Mouse (Mus musculus): ENCODE measurements around the gene Pepd.

Pepd gene

DNA sequence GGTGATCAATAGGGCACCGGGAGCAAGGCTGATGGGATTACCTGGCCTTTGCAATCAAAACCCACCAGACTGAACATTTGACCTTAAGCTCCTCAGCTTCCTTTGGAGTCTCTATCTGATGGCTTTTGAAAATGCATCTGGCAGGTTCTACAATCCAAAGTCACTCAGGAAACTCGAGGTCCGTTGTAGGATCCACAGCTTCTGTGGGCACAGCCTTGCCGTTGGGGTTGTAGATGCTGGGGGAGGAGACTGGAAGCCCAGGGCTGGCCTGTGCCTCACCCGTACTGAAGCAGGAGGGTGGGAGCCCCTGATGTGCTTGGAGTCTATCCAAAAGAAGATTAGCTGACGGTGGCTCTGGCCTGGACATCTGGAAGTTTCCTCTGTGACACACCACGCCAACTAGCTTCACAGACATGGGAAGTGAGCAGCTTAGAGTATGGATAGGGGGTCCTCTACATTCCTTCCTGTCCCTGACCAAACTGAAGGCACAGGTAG, 18.1 kb downstream of the Pepd start:
- in situ Hi-C loops (cut with MboI, MseI): loop anchor here (10.0 kb wide), 1 partner anchor 484 kb away; no protein-coding TSS in a partner anchor

DNA sequence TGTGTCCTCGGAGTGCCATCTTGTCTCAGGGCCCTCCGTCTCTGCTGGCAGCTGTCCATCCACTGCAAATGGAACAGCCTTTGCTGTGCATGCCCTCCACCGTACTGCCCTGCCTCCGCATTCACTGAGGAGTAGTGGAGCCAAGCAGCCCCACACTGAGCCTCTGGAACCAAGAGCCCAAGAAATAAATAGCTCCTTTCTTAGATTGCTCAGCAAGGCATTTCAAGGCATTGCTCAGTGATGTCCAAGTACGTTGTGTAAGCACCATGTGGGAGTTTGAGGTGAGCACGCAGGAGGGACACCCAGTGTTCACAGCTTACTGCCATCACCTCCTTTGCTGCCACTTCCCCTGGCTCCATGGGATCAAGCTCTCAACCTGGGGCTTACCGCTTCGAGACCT, 20.5 kb downstream of the Pepd start:
- in situ Hi-C loops (cut with MboI, MseI): loop anchor here (10.0 kb wide), 1 partner anchor 482 kb away; no protein-coding TSS in a partner anchor

DNA sequence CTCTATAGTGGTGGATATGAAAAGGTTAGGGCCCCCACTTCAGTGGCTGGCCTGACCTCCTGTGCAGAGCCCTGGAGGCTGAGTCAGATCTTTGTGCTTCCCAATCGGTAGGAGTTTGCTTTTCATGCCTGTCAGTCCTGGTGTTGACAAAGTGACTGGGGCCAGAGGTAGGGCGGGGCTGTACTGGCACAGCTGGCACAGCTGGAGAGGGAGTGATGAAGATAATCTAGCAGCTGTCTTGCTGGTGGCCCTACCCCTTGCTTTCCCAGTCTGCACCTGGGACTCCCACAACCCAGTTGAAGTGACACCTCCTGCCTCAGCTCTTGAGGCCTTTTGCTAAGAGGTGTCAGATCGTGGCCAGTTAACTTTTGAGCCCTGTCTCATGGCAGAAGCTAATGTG, 21.0 kb downstream of the Pepd start:
- in situ Hi-C loops (cut with MboI, MseI): loop anchor here (10.0 kb wide), 1 partner anchor 482 kb away; no protein-coding TSS in a partner anchor

DNA sequence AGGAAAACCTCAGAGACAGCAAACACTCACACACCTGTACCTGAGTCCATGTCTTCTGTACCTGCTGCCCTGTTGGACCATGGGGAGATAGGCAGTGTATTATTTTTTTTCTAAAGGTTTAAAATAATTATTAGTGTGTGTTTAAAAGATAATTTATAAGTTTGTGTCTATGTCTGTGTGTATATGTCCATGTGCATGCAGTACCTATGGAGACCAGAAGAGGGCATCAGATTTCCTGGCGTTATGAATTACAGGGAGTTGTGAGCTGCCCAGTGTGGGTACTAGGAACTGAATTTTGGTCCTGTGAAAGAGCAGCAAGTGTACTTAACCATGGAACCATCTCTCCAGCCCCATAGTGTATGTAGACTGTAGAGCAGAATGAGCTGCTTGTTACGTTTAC, 24.2 kb downstream of the Pepd start:
- in situ Hi-C loops (cut with MboI, MseI): loop anchor here (10.0 kb wide), 1 partner anchor 478 kb away; no protein-coding TSS in a partner anchor

DNA sequence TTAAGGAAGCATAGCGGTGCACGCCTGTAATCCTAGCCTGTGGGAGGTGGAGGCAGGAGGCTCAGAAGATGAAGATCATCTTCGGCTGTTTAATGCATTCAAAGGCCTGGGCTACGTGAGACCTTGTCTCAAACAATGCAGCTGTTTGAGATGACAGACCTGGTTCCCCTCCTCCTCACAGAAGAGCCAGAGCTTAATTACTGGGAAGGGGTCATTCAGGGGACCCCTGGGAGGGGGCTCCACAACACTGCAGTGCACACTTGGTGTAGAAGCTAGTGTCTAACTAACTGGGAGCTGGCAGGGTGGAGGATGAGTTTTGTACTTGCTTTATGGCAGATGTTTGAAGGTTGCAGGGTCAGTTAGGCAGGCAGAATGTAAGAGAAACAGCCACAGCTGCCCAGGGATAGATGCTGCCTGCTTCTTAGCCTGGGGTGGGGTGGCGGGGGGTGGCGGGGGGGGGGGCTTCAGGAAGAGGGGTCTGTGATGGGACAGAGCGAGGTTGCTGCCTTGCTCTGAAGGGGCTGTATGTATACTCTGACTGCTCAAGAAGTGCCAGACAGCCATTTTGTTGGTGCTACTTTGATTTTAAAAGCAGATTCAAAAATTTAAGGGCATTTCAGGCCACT, 26.6 kb downstream of the Pepd start:
- in situ Hi-C loops (cut with MboI, MseI): loop anchor here (10.0 kb wide), 1 partner anchor 476 kb away; no protein-coding TSS in a partner anchor

DNA sequence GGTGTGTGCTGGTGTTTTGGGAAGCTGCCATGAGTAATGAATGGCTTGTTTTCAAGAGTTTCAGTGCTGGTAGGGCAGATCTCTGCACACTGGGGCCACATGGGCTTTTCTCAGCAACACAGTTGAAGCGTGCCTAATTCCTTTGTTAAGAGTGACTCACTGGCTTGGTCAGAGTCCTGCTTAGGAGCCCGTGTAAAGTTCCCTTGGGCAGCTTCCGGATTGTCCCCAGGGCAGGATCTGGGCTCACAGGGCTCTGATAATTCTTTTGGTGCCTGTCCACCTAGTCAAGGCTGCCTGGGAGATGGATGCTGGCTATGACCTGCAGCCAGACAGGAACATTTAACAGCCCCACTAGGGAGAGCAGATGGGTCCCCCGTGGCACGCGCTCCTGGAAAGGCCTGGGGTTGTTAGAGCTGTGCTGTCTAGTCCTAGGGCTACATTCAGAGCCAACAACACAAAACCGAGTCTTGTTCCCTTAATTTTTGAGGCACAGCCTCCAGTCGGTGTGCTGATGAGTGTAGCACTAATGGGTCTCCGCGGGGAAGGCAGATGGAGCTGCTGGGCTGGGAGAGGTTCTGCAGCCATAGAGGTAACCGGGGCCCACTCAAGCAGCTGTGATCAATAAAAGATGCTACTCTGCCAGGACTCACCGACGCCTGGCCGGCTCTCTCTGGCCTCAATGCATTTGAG, 27.2 kb downstream of the Pepd start:
- in situ Hi-C loops (cut with MboI, MseI): loop anchor here (10.0 kb wide), 1 partner anchor 475 kb away; no protein-coding TSS in a partner anchor

DNA sequence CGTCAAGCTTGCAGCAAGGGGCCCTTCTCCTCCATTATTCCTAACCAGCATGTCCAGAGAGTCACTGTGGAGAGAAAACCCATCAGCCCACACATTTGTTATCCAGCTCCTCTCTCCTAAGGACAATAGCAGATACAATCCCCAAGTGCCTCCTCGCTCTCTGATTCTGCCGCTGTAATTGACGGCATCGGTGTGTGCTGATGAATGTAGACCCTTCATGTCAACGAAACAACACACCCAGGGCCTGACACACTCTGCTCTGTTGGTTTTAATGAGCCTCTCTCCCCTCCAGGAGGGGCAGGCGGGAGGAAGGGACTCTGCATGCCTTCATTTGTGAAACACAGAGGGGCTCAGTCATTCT, 27.8 kb downstream of the Pepd start:
- in situ Hi-C loops (cut with MboI, MseI): loop anchor here (10.0 kb wide), 1 partner anchor 475 kb away; no protein-coding TSS in a partner anchor

DNA sequence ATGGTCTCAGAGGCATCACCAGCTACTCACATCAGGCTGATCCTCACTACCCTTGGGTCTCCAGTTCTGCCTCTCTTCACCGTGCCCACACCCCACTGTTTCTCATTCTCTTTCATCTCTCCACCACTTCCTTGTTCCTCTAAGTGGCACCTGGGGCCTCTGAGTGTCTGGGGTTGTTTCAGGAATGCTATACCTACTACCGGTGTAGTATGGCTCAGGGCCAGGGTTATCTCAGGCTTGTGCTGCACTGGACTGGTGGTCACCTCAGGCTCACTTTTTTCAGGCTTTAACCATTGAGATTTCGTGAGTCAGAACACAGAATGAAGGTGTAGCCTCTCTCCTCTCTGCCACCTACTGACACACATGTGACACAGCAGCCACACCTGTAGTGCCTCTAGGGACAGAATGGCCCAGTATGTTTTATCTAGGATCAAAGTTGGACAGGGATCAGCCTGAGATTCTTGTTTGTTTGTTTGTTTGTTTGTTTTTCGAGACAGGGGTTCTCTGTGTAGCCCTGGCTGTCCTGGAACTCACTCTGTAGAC, 31.5 kb downstream of the Pepd start:
- in situ Hi-C loops (cut with MboI, MseI): no loop called here

DNA sequence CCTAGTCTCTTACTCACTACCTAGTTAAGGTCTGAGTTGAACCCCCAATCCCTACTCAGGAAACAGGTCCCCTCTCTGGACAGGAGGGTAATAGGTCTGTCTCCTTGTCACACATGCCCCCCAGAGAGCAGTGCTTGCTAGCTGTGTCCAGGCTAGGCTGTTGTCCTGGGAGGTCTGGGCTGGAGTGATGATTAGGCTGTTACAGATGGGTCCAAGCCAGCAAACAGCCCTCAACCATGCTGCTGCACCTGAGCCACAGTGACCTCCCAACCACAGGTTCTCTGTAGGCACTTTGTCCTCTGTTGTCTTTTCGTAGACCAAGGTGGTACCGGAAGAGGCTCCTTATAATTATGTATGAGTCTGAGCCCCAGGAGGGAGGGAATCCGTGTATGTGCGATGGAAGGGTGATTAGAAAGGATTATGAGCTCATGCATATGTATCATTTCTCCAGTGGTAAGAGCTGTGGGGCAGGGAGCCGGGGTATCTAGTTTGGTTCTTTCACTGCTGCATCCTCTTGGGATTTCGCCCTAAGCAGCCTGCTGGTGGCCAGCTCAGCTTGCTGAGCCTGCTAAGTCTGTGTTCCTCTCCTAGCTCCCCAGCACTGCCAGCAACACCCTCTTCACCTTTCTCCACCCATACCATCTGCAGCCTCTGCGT, 34.2 kb downstream of the Pepd start:
- in situ Hi-C loops (cut with MboI, MseI): no loop called here

DNA sequence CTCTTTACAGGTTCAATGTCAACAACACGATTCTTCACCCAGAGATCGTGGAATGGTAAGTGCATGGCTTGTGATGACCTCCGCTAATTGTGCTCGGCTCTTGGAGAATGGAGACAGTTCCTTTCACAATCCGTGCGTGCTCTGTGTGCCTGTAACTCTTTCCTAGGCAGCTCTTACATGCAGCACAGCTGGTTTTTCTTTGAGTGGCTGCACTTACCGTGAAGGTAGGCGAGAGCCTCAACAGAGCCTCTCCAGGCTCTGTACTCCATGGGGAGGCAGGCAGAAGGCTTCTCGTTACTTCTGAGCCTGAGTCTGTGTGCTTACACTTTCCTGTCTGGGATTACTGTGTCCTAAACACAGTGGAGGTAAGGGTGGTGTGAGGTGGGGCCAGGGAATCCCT, 42.4 kb downstream of the Pepd start:
- in situ Hi-C loops (cut with MboI, MseI): no loop called here

DNA sequence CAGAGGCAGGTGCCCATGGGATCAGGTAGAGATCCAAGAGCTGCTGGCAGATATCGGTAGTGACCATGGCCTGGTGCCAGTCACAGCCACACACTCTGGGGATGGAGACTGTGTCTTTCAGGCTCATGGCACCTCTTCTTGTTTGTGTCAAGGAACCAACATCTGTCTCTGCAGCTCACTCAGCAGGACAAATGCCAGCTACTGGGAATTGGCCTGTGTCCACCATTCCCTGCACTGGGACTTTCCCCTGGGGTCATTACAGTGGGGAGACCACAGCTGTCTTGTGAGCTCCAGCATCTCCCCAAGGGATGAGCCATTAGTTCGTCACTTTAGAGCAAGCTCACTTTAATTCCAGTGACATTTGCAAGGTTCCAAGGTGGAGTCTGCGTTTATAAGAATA, 43.1 kb downstream of the Pepd start:
- in situ Hi-C loops (cut with MboI, MseI): no loop called here

DNA sequence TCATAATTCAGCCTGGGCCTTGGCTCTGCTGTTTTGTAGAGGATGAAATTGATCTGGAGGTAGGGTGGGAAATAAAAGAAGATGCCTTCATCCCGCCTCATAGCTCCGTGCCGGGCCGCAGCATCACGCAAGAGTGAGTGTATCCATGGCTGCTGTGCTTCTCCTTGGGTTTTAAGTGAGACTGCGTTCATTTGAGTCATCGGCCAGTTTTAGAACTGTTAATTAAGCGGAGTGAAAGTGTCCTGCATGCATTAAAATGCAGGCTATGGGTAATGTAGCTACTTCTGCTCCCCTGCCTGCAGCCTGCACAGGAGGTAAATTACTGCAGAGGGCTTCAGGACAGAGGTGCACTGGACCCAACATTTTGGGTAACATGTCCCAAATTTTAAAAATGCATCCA, 45.0 kb downstream of the Pepd start:
- in situ Hi-C loops (cut with MboI, MseI): no loop called here

DNA sequence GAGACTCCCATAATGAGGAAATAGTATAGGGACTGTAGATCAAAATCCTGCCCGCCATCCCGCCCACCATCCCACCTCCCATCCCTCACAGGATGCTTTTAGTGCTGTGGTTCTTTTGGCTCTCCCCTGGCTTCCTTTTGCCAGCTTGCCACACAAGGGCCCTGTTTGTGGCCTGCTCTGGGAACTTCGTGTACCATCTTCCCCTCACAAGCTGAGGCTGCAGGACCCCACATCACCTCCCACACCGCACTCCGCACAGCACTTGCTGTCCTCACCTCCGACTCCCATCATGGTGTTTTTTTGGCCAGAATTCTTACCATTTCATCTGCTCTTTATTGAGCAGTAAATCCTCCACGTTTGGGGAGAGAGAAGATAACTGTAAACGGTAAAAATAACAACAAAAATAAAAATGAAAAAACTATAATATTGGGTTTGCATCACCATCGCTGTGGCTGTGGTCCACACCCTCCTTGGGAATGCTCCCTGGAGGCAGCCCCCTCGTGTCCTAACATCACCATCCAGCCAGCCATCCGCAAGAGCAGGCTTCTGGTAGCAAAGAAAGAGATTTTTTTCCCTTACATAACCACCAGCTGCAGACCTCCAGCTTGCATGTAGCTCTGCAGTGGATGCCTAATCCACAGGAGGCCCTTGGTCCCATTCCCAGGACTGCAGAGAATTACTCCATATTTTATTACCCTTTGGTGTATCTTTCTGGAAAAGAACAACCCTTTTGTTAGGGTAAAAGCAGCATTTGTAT, 51.9 kb downstream of the Pepd start:
- in situ Hi-C loops (cut with MboI, MseI): no loop called here

DNA sequence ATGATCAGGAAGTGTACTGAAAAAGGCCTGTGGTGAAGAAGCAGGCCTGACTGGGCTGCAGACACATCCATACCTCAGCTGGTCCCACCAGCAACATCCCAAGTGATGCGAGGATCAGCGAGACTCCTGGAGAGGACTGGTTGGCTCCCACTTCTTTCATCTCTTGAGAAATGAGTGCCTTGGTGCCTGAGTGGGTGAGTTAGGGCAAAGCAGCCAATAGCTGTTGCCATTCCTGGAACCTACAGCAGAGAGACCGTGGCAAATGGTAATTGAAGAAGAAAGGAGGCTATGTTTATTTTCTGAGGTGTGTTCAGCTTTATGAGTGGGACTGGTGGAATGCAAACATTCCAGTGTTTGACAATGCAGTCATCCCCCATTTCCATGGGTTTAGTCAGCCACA, 55.2 kb downstream of the Pepd start:
- in situ Hi-C loops (cut with MboI, MseI): no loop called here

DNA sequence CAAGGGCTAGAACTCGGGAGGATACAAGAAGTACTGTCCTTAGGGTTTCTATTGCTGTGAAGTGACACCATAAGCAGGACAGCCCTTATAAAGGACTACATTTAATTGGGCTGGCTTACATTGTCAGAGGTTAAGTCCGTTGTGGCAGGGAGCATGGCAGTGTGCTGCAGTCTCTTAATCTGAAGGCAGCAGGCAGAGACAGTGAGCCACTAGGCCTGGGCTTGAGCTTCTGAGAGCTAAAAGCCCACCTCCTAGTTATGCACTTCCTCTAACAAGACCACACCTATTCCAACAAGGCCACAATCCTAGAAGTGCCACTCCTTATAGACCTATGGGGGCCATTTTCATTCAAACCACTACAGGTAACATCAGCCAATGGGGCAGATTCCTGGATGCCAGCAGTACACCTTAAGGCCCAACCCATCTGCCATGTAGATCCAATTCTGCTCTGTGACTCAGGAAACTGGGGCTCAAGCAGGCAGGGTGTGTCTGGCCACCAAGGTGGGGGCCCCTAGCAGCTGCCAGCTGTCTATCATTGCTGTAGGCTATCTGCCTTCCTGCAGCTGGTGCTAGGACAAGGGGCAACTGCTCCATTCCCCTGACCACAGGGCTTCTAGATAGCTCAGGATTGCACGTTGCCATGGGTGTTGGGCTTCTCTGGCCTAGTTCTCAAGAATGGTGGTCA, 56.7 kb downstream of the Pepd start:
- in situ Hi-C loops (cut with MboI, MseI): no loop called here

DNA sequence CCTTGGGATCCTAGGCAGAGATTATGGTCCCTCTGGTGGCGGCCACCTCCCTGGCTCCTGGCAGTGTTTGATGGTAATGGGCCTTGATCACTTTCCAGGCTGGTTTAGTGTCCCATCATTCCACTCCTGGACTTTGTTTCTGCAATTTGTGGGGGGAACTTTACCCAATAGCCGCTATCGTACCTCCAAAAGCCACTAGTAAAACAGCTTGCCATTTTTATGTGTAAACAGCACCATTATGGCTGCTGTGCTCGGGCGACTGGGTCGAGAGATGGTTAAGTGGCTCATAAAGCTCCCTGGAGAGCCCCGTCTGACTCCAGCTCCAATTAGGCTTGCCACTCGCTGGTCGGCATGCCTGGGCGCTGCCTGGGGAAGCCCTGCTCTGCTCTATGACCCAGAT, 59.6 kb downstream of the Pepd start:
- in situ Hi-C loops (cut with MboI, MseI): no loop called here

DNA sequence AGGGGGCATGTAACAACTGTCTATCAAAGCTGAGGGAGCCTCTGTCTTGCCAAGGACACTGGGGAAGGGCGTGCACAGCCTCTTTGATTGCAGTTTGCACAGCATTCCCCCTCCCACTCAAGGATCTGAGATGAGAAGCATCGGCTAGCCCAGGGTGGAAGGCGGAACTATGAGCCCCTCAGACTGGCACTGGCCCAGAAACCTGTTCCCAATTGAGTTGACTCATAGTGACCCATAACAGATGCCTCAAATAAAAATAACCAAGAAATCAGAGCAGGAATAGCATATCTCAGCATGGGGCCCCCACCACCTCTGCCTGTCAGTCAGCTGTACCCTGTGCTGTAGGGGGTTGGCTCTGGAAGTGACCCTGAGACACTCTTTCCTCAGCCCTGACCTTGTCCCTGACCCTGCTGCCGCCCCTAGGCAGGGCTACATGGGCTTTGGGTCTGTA, 60.8 kb downstream of the Pepd start:
- in situ Hi-C loops (cut with MboI, MseI): no loop called here

DNA sequence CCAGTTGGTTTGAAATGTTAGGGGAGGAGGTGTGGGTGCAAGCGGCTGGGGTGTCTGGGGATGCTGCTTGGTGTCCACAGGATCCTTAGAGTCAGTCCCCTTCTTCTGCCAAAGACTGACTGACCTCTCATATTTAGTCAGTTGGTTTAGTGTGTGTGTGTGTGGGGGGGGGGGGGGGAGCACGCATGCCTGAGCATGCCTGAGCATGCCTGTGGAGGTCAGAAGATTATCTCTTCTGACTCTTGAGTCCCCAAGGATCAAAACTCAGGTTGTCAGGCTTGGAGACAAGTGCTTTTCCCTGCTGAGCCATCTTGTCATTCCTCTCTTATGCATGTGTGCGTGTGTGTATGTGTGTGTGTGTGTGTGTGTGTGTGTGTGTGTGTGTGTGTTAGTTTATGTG, 61.7 kb downstream of the Pepd start:
- in situ Hi-C loops (cut with MboI, MseI): no loop called here

DNA sequence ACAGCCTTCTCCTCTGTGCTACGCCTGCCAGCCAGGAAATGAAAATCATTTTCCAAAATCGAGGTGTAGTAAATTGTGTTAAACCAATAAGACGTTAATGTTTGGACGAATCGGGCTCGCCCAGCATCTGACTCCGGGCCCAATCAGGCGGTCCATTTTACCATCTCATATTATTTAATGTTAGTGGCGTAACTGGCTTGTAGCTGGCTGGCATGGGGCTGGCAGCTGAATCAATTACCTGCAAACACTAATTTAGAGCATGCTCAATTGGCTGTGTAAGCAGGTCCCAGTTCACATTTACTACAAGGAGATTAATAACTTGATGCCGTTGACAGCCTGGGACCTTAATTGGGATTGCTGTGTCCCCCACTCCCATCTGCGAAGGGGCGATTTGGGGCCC, 63.7 kb downstream of the Pepd start:
- in situ Hi-C loops (cut with MboI, MseI): no loop called here

DNA sequence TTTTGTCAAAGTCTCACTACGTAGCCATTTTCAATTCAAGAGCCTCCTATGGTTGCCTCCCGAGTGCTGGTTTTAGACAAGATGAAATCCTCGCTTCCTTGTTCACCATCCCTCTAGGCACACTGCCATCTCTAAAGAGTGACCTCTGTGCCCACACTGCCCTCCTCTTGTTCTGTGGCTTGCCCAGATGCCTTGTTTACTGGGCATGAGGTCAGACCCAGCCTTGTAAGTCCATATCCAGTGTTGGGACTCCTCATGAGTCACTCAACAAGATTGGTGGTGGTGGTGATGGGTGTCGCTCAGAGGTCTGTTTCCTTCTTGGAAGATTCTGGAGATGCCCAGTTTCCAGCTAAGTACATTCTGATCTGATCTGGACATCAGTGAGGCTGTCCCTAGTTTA, 65.2 kb downstream of the Pepd start:
- in situ Hi-C loops (cut with MboI, MseI): no loop called here

DNA sequence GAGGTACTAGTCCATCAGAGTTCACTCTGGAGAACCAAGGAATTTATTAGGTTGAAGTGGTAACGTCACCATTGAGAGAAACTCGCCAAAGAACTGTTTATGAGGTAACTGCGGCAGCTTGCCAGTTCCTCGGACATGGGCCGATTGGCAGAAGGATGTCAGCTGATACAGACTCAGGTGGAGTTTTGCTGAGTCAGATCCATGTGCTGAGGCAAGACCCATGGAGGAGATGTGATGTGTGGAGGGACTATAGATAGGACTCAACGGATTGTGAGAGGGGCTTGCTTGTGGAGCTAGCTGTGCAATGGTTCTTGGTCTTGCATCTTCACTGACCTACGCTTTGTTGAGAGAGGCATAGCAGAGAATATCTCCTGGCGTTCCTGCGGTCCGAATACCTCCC, 69.6 kb downstream of the Pepd start:
- in situ Hi-C loops (cut with MboI, MseI): no loop called here
